Mouse (Mus musculus): Measurements from ENCODE around the gene Jam3. TPM values are rescaled to one million over a fixed set of nuclear protein-coding genes. Genes with fewer than 3 reads are reported as not detected.

The Jam3 gene
- polyA plus RNA-seq, 1 experiment: 59.0 TPM

DNA sequence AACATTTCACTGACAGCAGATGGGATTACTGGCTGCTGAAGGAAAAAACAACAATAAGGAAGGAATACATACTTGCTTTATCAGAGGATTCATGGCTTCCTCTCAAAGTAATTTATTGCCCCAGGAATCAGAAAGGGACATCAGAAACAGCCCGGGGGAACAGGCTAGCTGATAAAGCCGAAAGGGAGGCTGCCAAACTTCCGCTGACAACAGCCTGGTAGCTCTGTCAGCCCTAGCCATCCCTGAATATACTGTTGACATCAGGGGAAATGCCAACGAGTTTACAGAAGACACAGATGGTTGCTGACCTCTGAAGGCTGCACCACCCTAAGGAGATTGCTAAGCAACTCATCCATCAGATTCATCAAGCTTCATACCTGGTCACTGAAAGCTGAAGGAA lies 26.6 kb downstream of the Jam3 start:
- Histone ChIP-seq H3K4me3 (ENCODE audit: insufficient read depth, low read length) (no peak overlapping the region), H3K27ac (ENCODE audit: insufficient read depth, low read length) (no peak overlapping the region), H3K4me1 (ENCODE audit: control insufficient read depth, insufficient read depth, low read length) (peaks cover 9% of the 10 kb centered on the region)
- no peak for TF ChIP-seq POLR2A (IDR thresholded peaks at IDR 0.05; ENCODE audit: extremely low read depth, insufficient read depth, low read length)
- TF ChIP-seq CTCF (IDR thresholded peaks at IDR 0.05; ENCODE audit: extremely low read depth, insufficient read depth, low read length): no peak

DNA sequence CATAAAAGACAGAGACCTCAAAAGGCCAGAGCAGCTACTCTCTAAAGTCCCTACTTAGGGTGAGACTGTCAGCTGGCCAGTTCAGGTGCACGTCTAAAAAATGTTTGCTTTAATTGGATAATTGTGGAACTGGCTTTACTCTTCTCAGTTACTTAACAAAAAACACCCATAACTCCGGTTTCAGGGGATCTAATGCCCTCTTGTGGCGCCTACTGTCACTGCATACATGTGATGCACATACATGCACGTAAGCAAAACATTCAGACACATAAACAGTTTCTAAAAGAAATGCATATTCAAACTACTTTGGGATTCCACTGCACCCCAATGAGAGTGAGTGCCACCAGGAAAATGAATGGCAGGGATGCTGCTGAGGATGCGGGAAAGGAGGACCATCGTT lies 28.7 kb downstream of the Jam3 start:
- Histone ChIP-seq H3K4me1 (ENCODE audit: control insufficient read depth, insufficient read depth, low read length) (peaks cover 13% of the 10 kb centered on the region), H3K27ac (ENCODE audit: insufficient read depth, low read length) (no peak overlapping the region), H3K4me3 (ENCODE audit: insufficient read depth, low read length) (no peak overlapping the region)
- TF ChIP-seq POLR2A (IDR thresholded peaks at IDR 0.05; ENCODE audit: extremely low read depth, insufficient read depth, low read length) (no peak), CTCF (IDR thresholded peaks at IDR 0.05; ENCODE audit: extremely low read depth, insufficient read depth, low read length) (no peak)

DNA sequence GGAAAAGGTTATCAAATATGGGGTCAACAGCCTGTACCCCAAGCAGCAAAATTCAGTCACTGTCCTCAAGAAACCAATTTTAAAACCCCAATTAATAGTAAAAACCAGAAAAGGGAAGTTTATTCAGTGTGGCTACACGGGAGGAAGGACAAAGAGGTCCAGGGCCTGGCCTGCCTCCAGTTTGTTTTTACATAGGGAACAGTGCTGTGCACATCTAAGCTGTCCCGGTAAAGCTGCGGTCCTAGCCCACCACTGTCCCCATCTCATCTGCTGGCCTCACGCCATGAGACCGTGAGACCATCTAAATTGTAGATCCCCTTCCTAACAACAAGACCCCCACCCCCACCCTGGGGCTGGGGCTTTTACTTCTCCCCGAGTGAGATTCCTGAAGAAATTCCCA lies 29.8 kb downstream of the Jam3 start:
- no peak overlapping the region for H3K27ac ChIP-seq (ENCODE audit: insufficient read depth, low read length)
- no peak overlapping the region for H3K4me3 ChIP-seq (ENCODE audit: insufficient read depth, low read length)
- TF ChIP-seq POLR2A (IDR thresholded peaks at IDR 0.05; ENCODE audit: extremely low read depth, insufficient read depth, low read length) (no peak), CTCF (IDR thresholded peaks at IDR 0.05; ENCODE audit: extremely low read depth, insufficient read depth, low read length) (no peak)
- peaks cover 13% of the 10 kb centered on the region for H3K4me1 ChIP-seq (ENCODE audit: control insufficient read depth, insufficient read depth, low read length)

DNA sequence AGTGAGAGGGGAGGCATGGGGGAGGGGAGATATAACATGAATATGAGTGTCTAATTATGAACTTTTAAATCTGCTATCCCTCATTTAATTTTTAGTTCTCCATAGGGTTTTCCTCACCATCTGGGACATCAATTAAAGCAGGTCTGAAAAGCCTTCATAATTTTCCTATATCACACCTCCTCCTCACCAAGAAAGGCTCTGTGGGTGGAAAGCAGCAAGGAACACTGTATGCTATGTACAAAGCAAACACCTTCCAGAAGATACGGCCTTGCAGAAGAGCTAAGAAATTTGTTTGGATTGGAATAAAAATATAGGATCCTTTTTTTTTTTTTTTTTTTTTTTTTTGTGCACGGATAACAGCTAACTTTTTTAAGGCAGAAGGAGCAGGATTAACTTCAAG lies 31.3 kb downstream of the Jam3 start:
- H3K27ac ChIP-seq (ENCODE audit: insufficient read depth, low read length): peak overlapping the region; percentile 60; the same call in 1 of the 2 replicates
- H3K4me1 ChIP-seq (ENCODE audit: control insufficient read depth, insufficient read depth, low read length): peaks cover 13% of the 10 kb centered on the region
- no peak overlapping the region for H3K4me3 ChIP-seq (ENCODE audit: insufficient read depth, low read length)
- TF ChIP-seq POLR2A (IDR thresholded peaks at IDR 0.05; ENCODE audit: extremely low read depth, insufficient read depth, low read length) (no peak), CTCF (IDR thresholded peaks at IDR 0.05; ENCODE audit: extremely low read depth, insufficient read depth, low read length) (no peak)

DNA sequence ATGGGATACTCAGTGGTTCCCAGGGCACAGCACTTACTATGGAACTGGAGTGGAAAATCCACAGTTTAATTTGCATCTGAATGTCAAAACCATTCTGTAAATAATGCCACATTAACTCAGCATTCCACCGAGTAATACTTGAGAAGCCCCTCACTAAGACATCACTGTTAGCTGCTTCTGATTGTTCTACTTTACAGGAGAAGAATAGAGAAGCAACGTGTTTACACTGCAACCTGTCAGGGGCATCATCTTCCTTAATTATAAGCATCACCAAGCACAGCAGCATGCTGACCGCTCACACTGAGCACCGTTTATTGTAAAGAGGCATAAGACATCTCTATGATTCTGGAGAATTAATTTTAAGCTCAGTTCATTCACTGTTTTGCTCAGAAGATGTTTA lies 32.3 kb downstream of the Jam3 start:
- H3K4me1 ChIP-seq (ENCODE audit: control insufficient read depth, insufficient read depth, low read length): peaks cover 13% of the 10 kb centered on the region
- TF ChIP-seq CTCF (IDR thresholded peaks at IDR 0.05; ENCODE audit: extremely low read depth, insufficient read depth, low read length): no peak
- no peak for TF ChIP-seq POLR2A (IDR thresholded peaks at IDR 0.05; ENCODE audit: extremely low read depth, insufficient read depth, low read length)
- no peak overlapping the region for H3K4me3 ChIP-seq (ENCODE audit: insufficient read depth, low read length)
- no peak overlapping the region for H3K27ac ChIP-seq (ENCODE audit: insufficient read depth, low read length)

DNA sequence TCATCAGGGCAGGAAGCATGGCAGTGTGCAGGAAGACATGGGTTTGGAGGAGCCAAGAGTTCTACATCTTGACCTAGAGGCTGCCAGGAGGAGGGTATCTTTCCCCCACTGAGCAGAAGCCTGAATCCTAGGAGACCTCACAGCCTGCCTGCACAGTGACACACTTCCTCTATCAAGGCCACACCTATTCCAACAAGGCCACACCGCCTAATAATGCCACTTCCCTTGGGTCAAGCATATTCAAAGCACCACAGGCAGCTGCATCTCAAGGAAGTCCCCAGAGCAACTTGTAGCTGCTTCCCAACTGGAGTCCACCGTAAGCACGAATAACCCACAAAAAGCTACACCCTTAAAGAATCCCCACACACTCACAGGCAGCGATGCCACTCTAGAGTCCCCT lies 33.1 kb downstream of the Jam3 start:
- TF ChIP-seq POLR2A (IDR thresholded peaks at IDR 0.05; ENCODE audit: extremely low read depth, insufficient read depth, low read length) (no peak), CTCF (IDR thresholded peaks at IDR 0.05; ENCODE audit: extremely low read depth, insufficient read depth, low read length) (no peak)
- Histone ChIP-seq H3K4me3 (ENCODE audit: insufficient read depth, low read length) (no peak overlapping the region), H3K4me1 (ENCODE audit: control insufficient read depth, insufficient read depth, low read length) (peaks cover 13% of the 10 kb centered on the region), H3K27ac (ENCODE audit: insufficient read depth, low read length) (no peak overlapping the region)

DNA sequence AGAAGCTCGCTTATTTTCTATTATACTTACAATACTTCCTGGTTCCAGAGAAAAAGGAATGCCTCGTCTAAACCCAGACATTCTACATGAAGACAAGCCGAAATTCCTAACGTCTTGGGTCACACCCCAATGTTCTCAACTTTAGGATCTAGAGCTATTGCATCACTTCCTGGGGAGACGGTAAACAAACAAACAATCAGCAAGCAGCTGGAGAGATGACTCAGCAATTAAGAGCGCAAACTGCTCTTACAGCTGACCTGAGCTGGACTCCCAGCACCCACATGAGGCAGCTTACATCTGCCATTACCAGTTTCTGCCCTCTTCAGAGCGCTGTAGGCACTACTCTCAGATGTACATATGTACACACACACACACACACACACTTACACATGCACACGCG lies 34.0 kb downstream of the Jam3 start:
- no peak overlapping the region; the same call in 1 of the 2 replicates for H3K27ac ChIP-seq (ENCODE audit: insufficient read depth, low read length)
- H3K4me1 ChIP-seq (ENCODE audit: control insufficient read depth, insufficient read depth, low read length): peaks cover 13% of the 10 kb centered on the region
- TF ChIP-seq CTCF (IDR thresholded peaks at IDR 0.05; ENCODE audit: extremely low read depth, insufficient read depth, low read length) (no peak), POLR2A (IDR thresholded peaks at IDR 0.05; ENCODE audit: extremely low read depth, insufficient read depth, low read length) (no peak)
- no peak overlapping the region for H3K4me3 ChIP-seq (ENCODE audit: insufficient read depth, low read length)

DNA sequence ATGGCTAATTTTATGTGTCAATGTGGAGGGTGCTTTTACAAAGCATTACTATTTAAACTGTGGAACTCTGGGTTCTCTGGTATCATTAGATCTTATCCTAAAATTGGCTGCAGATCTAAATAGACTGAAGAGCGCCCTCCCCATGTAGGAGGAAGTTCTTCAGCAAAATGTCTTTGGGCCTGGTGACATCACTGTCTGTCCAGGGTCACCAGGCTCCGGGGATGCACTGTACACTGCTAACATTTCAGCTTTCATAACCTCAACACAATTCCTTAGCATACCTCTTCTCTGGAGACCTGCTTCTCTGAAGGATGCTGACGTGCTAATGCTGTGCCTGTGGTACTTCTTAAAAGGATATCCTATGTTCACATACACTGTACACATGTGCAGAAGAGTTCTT lies 43.5 kb downstream of the Jam3 start:
- peaks cover 20% of the 10 kb centered on the region for H3K4me1 ChIP-seq (ENCODE audit: control insufficient read depth, insufficient read depth, low read length)
- TF ChIP-seq POLR2A (IDR thresholded peaks at IDR 0.05; ENCODE audit: extremely low read depth, insufficient read depth, low read length) (no peak), CTCF (IDR thresholded peaks at IDR 0.05; ENCODE audit: extremely low read depth, insufficient read depth, low read length) (no peak)
- H3K4me3 ChIP-seq (ENCODE audit: insufficient read depth, low read length): no peak overlapping the region
- no peak overlapping the region for H3K27ac ChIP-seq (ENCODE audit: insufficient read depth, low read length)

DNA sequence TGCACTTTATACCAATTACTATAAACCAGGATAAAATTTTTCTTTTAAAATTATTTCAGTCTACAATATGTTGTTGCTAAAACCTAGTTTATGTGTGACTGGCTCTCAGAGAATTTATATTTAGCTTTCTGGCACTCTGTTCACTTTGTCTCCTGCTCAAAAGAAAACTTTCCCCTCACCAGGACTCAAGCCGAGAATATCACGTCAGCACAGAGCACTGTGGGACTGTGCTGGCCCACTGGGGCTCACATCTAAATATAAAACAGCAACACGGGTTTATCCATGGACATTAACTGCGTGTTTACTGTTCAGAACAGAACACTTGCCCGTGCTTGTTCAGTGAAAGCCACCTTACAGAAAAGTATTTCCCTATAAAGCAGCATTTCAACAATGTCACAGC lies 44.5 kb downstream of the Jam3 start:
- H3K27ac ChIP-seq (ENCODE audit: insufficient read depth, low read length): peak overlapping the region; percentile 87

DNA sequence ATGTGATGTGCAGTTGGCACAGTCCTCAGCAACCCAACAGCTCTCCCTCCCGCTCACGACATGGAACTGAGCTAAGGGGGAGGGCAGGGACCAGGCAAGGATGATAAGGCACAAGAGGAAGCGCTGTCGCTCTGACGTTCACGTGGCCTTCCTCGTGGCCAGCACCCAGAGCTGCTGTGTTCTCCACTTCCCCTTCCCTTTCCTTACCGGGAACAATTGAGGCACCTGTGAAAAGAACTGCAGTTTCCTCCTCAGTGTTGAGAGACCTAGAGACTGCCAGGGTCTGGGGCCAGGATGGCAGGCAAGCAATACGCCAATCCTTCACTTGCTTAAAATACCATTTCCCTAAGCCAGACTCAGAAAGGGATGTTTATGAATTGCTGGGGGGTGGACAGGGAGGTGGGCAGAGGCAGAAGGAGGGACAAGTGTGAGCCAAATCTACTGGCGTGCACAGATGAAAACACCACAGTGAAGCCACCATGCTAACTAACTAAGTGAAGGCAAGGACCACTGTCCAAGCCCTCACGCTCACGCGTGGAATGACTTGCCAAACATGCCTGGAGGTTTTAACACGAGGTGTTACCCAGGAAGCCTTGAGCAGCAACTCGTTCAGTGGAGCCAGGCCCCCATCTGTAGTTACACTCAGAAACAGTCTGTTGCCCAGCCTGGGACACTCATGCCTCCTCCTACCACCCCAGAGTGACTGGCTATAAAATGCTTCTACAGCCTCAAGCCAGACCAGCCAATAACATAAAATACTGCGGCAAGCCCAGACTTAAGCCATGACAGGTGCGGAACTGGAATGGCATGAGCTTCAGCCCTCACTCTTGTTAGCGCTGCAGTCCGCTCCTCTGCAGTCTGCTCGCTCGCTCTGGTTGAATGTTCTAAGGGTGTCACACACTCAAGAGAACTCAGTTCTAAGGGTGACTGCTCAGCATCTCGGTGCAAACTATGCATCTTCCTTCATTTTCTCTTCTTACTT lies 45.4 kb downstream of the Jam3 start:
- Histone ChIP-seq H3K27ac (ENCODE audit: insufficient read depth, low read length) (peak overlapping the region; percentile 45), H3K4me3 (ENCODE audit: insufficient read depth, low read length) (no peak overlapping the region), H3K4me1 (ENCODE audit: control insufficient read depth, insufficient read depth, low read length) (peaks cover 18% of the 10 kb centered on the region)
- TF ChIP-seq POLR2A (IDR thresholded peaks at IDR 0.05; ENCODE audit: extremely low read depth, insufficient read depth, low read length): no peak
- TF ChIP-seq CTCF (IDR thresholded peaks at IDR 0.05; ENCODE audit: extremely low read depth, insufficient read depth, low read length): no peak

More for the DNA sequence above, 44.5 kb downstream of the Jam3 start:
- Histone ChIP-seq H3K4me3 (ENCODE audit: insufficient read depth, low read length) (no peak overlapping the region), H3K4me1 (ENCODE audit: control insufficient read depth, insufficient read depth, low read length) (peaks cover 20% of the 10 kb centered on the region)
- no peak for TF ChIP-seq POLR2A (IDR thresholded peaks at IDR 0.05; ENCODE audit: extremely low read depth, insufficient read depth, low read length)
- no peak for TF ChIP-seq CTCF (IDR thresholded peaks at IDR 0.05; ENCODE audit: extremely low read depth, insufficient read depth, low read length)

Data from cortical plate, adult 2 months (tissue).